Mouse (Mus musculus) heart, postnatal 36 days (tissue): ENCODE measurements at regions not wholly inside any gene's neighbourhood (a gene's known extent, or its start where the extent isn't known, plus 50 kb on each side); places are given as distances from the start of the nearest gene placed in this dataset.

ENCODE experiments used
- DNase-seq, 2 experiments: peaks; one replicate each; pipeline ENCODE4 v3.0.0; 2021 to 2022
- intact Hi-C: fragments of 180-260 bp; cut with DNase I; formaldehyde crosslinking; loops from one replicate; pipeline ENCODE4 v1.15.1; 2025

- DNase-seq = no peak
- intact Hi-C loops = no loop called here
These were observed 60.3 kb downstream of the 4930544G11Rik start for GRCm38 (mm10) chr6:66012675-66013074.

GRCm38 (mm10) chr6:66023531-66023930, 71.1 kb downstream of the 4930544G11Rik start:
- intact Hi-C loops = no loop called here
- DNase-seq = no peak

DNA sequence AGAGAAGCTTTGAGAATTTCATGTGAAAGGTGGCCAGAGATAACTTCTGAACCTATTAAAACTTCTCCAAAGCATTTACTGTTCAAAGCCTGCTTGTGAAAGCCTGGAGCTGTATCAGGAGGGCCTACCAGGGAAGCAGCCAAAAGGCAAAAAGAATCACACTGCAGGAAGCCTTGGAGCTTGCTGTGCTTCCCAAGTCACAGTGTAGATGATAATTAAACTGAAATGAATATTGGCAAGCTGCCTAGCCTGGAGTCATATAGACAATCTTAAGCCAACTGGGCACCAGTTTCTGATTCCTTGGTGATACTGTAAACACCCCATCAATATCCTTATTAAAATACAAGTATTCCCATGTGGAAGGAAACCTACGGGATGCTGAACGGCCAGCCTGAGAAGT, 84.4 kb downstream of the 4930544G11Rik start:
- intact Hi-C loops = no loop called here
- DNase-seq = no peak

DNA sequence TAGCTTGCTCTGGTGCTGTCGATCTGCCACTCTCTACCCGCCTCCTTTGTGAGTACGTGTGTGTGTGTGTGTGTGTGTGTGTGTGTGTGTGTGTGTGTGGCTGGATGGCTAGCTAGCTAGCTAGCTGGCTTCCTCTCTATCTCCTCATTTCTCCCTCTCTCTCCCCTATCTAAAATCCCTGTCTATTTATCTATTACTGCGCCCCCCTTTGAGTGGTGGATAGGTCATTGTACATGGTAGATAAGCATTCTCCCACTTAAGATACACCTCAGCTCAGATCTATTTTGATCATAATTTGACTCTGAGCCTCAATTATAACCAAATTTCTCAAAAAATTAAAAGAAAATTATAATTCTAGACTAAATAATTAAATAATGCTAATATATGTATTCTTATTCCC, 99.4 kb downstream of the 4930544G11Rik start:
- no peak for DNase-seq
- intact Hi-C loops = no loop called here

DNA sequence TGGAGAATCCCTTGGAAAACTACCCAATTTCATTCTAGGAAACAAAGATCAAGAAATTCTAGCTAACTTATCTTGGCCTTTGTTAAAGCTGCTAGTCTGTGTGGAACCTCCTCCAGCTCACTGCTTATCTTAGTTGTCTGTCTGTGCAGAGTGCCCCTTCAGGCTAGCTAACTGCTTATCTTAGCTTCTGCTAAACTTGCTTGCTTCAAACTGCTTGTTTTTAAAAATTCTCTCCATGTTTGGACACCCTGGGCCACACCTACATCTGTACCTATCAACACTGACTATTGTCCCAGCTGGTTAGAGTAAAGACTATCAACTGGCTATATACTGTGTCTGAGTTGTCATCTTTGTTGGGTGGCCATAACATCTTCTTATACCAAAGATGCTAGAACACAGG, 100.0 kb downstream of the 4930544G11Rik start:
- intact Hi-C loops = no loop called here
- no peak for DNase-seq

DNA sequence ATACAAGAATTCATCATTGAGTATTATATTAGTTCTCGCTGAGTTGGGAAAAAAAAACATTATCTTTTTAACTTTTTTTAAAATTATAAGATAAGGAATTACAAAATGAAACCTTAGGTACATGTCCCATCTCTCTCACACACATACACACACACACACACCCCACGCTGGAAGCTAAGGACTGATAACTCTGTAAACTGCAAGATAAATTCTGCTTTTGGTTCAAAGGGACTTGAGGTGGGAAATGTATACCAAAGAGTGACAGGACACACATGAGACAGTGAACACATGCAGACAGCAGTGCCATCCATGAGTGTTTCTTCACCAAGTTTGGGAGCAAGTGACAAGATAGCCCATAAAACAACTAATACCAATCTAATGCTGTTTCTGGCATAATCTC, 100.8 kb downstream of the 4930544G11Rik start:
- intact Hi-C loops = no loop called here
- no peak for DNase-seq

DNA sequence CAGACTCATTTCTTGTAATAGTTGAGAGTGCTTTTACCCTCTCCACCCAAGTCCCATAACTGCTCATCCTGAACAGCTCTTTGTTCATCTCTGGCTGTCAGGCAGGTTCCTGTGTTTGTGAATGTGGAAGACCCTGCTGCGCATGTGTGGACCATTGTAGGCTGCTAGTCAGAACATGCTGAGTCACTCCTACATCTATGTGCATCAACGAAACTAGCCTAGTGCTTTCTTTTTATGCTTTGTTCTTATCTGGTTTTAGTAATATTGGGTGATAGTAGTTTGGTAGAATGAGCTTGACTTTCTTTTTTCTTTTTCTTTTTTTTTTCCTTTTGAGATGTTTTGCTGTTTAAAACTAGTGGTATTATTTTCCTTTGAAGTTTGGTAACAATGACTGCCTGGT, 116.5 kb downstream of the 4930544G11Rik start:
- intact Hi-C loops = no loop called here
- no peak for DNase-seq

- no peak for DNase-seq
- intact Hi-C loops = no loop called here
These were observed 125.0 kb downstream of the 4930544G11Rik start for GRCm38 (mm10) chr6:66077445-66077844.

GRCm38 (mm10) chr6:66078769-66079168, 126.4 kb downstream of the 4930544G11Rik start:
- intact Hi-C loops = no loop called here
- no peak for DNase-seq

DNA sequence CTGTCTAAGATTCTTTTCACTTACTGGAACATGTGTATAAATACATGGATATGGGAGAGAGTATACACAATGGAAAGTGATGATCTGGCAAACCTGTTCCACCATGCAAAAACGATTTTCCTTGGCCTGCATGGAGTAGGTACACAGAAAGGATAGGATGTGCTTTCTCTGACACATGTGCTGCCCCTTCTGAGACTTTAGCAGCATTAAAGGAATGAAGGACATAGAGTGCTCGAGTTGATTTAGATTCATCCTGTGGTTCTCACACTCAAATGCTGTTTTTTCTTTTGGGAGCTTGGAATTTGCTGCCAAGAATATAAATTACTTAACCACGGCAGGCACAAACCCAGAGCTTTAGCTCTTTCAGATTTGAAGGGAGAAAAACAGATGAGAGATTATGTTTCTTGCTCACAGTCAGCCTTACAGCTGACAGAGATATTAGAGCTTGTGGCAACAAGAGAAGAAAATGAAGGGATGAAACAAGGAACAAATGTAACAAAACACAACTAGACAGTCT, 149.2 kb downstream of the 4930544G11Rik start:
- intact Hi-C loops = no loop called here
- no peak for DNase-seq

DNA sequence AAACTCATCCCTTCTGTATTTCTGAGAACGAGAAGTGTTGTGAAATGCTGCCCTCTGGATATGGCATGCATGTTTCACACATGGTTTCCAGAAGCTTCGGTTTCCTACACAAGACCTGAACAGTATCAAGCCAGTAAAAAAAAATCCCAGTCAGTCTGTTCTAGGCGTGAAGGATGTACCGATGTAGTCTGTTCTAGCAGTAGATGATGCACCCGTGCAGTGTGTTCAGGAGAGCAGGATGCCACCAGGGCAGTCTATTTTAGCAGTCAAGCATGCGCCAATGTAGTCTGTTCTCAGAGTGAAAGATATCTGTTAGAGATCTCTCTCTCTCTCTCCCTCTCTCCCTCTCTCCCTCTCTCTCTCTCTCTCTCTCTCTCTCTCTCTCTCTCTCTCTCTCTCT, 162.0 kb downstream of the 4930544G11Rik start:
- intact Hi-C loops = no loop called here
- no peak for DNase-seq

DNA sequence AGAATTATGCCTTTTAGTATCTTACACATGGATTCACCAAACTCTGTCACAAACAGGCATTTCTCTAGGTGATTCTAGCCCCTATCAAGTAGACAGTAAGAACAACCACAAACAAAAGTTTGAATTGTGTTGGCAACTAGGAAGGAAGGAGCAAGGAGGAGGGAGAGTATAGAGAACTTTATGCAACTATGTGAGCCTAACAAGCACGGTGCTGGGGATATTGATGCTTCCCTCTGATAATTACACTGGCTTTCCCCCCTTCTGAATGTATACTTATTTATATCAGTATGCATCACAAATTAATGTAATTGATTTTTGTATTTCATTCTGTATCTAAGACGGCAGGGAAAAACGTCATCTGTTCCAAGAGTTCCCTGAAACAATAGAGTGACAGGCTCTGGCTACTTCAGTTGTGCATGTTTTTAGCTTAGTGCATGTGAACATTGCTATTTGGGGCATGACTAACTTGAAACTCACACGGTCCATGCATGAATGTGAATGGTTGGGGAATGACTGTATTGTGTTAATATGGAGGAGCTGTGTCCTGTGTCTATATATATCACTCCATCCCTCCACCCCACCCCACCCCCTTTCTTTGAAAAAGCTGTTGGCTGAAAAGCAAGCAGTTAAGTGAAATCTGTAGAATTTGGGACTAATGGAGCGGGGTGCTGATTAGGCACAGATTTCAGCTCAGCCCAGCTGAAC, 169.2 kb downstream of the 4930544G11Rik start:
- intact Hi-C loops = no loop called here
- no peak for DNase-seq

DNA sequence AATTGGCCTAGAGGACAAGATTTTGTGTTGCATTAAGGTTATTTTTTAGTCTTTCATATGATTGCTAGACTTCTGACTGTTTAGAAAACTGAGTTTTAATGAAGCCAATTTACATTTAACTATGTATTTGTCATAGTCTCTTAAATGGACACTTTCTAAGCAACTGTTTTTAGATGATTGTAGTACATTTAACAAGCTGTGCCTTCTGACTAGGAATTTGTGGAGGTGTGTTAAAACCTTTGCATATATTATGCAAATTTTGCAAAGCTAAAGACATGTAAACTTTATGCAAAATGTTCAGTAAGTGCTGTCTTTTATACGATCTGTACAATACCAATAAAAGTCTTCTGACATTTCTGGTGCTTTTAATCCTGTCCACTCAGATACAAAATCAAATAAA, 171.9 kb downstream of the 4930544G11Rik start:
- DNase-seq = no peak
- intact Hi-C loops = no loop called here

- intact Hi-C loops = no loop called here
- DNase-seq = no peak
These were observed 199.4 kb downstream of the 4930544G11Rik start for GRCm38 (mm10) chr6:66151786-66152185.

DNA sequence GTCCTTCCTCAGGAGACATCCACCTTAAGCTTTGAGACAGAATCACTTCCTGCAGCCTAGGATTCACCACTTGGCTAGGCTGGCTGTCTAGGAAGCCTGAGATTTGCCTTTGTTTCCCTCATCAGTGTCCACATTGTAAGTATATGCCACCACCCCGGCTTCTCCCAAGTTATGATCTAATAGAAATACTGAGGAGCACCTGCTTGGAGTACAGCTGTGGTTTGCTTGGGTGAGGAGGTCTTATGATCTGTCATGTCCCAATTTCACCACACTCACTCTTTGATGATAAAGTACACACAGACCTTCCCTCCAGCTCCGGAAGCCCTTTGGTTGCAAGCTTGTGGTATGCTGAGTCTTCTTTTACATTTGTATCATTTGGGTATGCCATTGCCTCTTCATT, 202.4 kb downstream of the 4930544G11Rik start:
- intact Hi-C loops = no loop called here
- no peak for DNase-seq

DNA sequence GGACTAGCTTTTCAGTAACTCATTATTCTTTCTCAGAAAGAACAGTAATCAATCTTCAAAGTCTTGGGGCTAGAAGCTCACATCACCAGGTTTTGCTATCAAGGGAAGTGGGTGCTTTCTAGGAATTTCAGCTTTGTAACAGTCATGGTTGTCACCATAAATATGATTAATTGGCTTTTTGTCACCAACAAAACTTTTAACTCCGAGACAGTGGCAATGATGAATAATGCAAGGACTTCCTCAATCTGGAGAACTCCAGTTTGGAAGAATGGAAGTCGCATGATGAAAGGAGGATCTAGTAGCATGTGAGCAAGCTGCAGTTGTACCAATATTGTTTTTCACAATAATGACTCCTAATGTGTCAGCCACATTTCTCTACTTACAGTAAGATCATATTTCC, 208.4 kb downstream of the 4930544G11Rik start:
- intact Hi-C loops = no loop called here
- no peak for DNase-seq

GRCm38 (mm10) chr6:66168913-66169312, 216.5 kb downstream of the 4930544G11Rik start:
- DNase-seq = no peak
- intact Hi-C loops = no loop called here

DNA sequence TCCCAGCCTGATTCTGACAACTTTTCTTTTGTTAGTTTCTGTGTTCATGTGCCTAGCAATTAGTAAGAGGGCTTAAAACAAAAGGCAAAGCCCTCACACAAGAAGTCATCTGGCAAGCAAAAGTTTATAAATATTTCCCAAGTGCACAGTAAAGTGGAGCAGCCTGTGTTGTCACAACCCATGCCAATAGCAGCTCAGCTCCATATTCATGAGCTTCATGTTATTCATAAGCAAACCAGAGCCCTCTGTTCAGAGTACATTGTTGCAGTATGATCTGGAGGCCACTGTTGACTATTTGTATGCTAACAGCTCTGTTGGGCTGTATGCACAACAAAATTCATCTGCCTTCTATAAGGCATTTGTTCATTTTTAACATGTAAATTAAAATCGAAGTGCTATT, 245.6 kb downstream of the 4930544G11Rik start:
- DNase-seq = no peak
- intact Hi-C loops = no loop called here

GRCm38 (mm10) chr6:66200136-66200790, 247.9 kb downstream of the 4930544G11Rik start:
- intact Hi-C loops = no loop called here
- DNase-seq = no peak

- no peak for DNase-seq
- intact Hi-C loops = no loop called here
These were observed 254.0 kb downstream of the 4930544G11Rik start for GRCm38 (mm10) chr6:66206197-66206925.

DNA sequence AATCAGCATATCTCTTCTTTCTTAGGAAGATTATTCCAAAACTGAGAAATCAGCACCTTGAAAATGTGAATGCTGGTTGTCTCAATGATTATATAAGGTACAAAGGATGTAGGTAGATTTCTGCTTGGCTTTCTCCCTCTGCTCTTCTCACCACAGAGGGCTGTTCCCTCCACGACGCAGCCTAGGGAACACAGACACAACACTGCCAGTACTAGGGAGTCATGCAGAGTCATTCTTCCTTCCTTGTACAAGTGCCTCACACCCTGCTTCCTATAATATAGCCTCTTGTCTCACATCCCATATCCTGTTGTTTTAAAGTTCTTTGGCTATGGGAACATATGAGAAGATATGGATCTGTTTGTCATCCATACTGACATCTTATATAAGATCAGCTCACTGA, 265.1 kb downstream of the 4930544G11Rik start:
- DNase-seq = no peak
- intact Hi-C loops = no loop called here
